8 mouse cellular contexts compared by ENCODE assay signal in genomic region chr2:3713212-3713681, GRCm38 (mm10).
A peak's percentile ranks its signal among the peaks of the same experiment; 100 is the strongest.
DNase-seq lines count a peak whose midpoint lies in the region; ATAC-seq and TF ChIP-seq lines count a peak whose summit lies in the region.

No protein-coding gene starts in this region.

- TF ChIP-seq POLR2A in limb, embryonic 14.5 days (IDR thresholded peaks at IDR 0.05; ENCODE audit: borderline replicate concordance, extremely low read depth, insufficient read depth, insufficient read length) = 0 out of 2 replicates have a peak, but pooled peaks have one; percentile 60
- TF ChIP-seq POLR2A in spleen, adult 2 months (IDR thresholded peaks at IDR 0.05; ENCODE audit: low read depth, low read length) = peak; percentile 95

- ATAC-seq in erythroblast, adult 5-6 weeks (replicated peaks; ENCODE audit: low FRiP score, poor library complexity, severe bottlenecking) = peak; percentile 79
- peak; percentile 95 for ATAC-seq in kidney, embryonic 14.5 days (ENCODE audit: low FRiP score, low TSS enrichment)
- peak; percentile 93 for ATAC-seq in limb, embryonic 14.5 days (ENCODE audit: low FRiP score, low read depth)
- peak; percentile 90 for ATAC-seq in midbrain, embryonic 16.5 days

- H3K36me3 ChIP-seq in heart, embryonic 10.5 days = no peaks in the 10 kb centered on the region
- no peaks in the 10 kb centered on the region for H3K36me3 ChIP-seq in kidney, embryonic 14.5 days (ENCODE audit: control insufficient read depth, insufficient read depth, low read length)
- no peaks in the 10 kb centered on the region for H3K36me3 ChIP-seq in limb, embryonic 14.5 days (ENCODE audit: control insufficient read depth, insufficient read depth, low read length)
- H3K36me3 ChIP-seq in midbrain, embryonic 16.5 days (ENCODE audit: control insufficient read depth, insufficient read depth, low read length) = no peaks in the 10 kb centered on the region
- H3K36me3 ChIP-seq in spleen, adult 2 months (ENCODE audit: control insufficient read depth, insufficient read depth, low read length) = no peaks in the 10 kb centered on the region

- peaks cover 13% of the 10 kb centered on the region; the same call in 1 of the 2 replicates for H3K27me3 ChIP-seq in heart, embryonic 10.5 days (ENCODE audit: insufficient read depth, poor library complexity, severe bottlenecking)
- H3K27me3 ChIP-seq in kidney, embryonic 14.5 days (ENCODE audit: control insufficient read depth, insufficient read depth, low read length) = no peaks in the 10 kb centered on the region
- H3K27me3 ChIP-seq in limb, embryonic 14.5 days (ENCODE audit: control insufficient read depth, insufficient read depth, low read length) = no peaks in the 10 kb centered on the region
- no peaks in the 10 kb centered on the region for H3K27me3 ChIP-seq in midbrain, embryonic 16.5 days (ENCODE audit: control insufficient read depth, insufficient read depth, low read depth, low read length)
- no peaks in the 10 kb centered on the region for H3K27me3 ChIP-seq in spleen, adult 2 months (ENCODE audit: control insufficient read depth, insufficient read depth, low read length)

- TF ChIP-seq CTCF in spleen, adult 2 months (IDR thresholded peaks at IDR 0.05; ENCODE audit: extremely low read depth, insufficient read depth, insufficient read length, insufficient replicate concordance) = no peak

- peak overlapping the region; percentile 81 for H3K9ac ChIP-seq in kidney, embryonic 14.5 days (ENCODE audit: low read depth, low read length)
- H3K9ac ChIP-seq in limb, embryonic 14.5 days (ENCODE audit: low read depth, low read length, severe bottlenecking) = peak overlapping the region; percentile 93
- peak overlapping the region; percentile 98 for H3K9ac ChIP-seq in midbrain, embryonic 16.5 days (ENCODE audit: low read depth, low read length)

- peak overlapping the region; percentile 68 for H3K4me2 ChIP-seq in kidney, embryonic 14.5 days (replicated peaks; ENCODE audit: low read depth, low read length)
- H3K4me2 ChIP-seq in limb, embryonic 14.5 days (replicated peaks; ENCODE audit: low read depth, low read length, severe bottlenecking) = peak overlapping the region; percentile 84
- H3K4me2 ChIP-seq in midbrain, embryonic 16.5 days (ENCODE audit: low read length) = peak overlapping the region; percentile 89

- peak overlapping the region; percentile 91 for H3K27ac ChIP-seq in heart, embryonic 10.5 days
- H3K27ac ChIP-seq in kidney, embryonic 14.5 days (ENCODE audit: low read depth, low read length) = peak overlapping the region; percentile 73
- peak overlapping the region; percentile 80 for H3K27ac ChIP-seq in limb, embryonic 14.5 days (replicated peaks; ENCODE audit: low read depth, low read length)
- peak overlapping the region; percentile 78 for H3K27ac ChIP-seq in midbrain, embryonic 16.5 days (ENCODE audit: low read length)
- peak overlapping the region; percentile 92 for H3K27ac ChIP-seq in spleen, adult 2 months (ENCODE audit: insufficient read depth, low read length)

- no peaks in the 10 kb centered on the region for H3K9me3 ChIP-seq in heart, embryonic 10.5 days
- no peaks in the 10 kb centered on the region for H3K9me3 ChIP-seq in kidney, embryonic 14.5 days (ENCODE audit: control insufficient read depth, low read length)
- H3K9me3 ChIP-seq in limb, embryonic 14.5 days (ENCODE audit: control insufficient read depth, low read length) = no peaks in the 10 kb centered on the region
- no peaks in the 10 kb centered on the region for H3K9me3 ChIP-seq in midbrain, embryonic 16.5 days (replicated peaks; ENCODE audit: control insufficient read depth, low read length, poor library complexity, severe bottlenecking)

- H3K4me3 ChIP-seq in heart, embryonic 10.5 days = peak overlapping the region; percentile 76
- peak overlapping the region; percentile 82 for H3K4me3 ChIP-seq in kidney, embryonic 14.5 days (ENCODE audit: low read length)
- peak overlapping the region; percentile 74 for H3K4me3 ChIP-seq in limb, embryonic 14.5 days (replicated peaks; ENCODE audit: low read length)
- peak overlapping the region; percentile 97 for H3K4me3 ChIP-seq in midbrain, embryonic 16.5 days (ENCODE audit: low read depth, low read length)
- H3K4me3 ChIP-seq in spleen, adult 2 months (ENCODE audit: extremely low read depth, insufficient read depth, insufficient read length) = peak overlapping the region; percentile 75

- DNase-seq in A20 (ENCODE audit: low read depth, low spot score) = peak; percentile 95
- peak; percentile 86 for DNase-seq in brain, adult 2 months (ENCODE audit: low read depth, low spot score)
- peak; percentile 97 for DNase-seq in heart, embryonic 10.5 days (ENCODE audit: low spot score)
- DNase-seq in limb, embryonic 14.5 days (ENCODE audit: low spot score) = peak; percentile 95
- DNase-seq in spleen, adult 2 months (ENCODE audit: low read depth in 1 of 2, low spot score in 2 of 2) = peak; percentile 85 to 97

- 1% methylated on average over 41 of the region's 41 CpGs for WGBS in heart, embryonic 10.5 days
- 1% methylated on average over 41 of the region's 41 CpGs for whole genome bisulfite sequencing in kidney, embryonic 14.5 days
- under 1% methylated on average over 26 of the region's 41 CpGs for WGBS in limb, embryonic 14.5 days
- WGBS in midbrain, embryonic 16.5 days = 0% methylated on average over 33 of the region's 41 CpGs
- under 1% methylated on average over 41 of the region's 41 CpGs for WGBS in spleen, adult 2 months

- peaks cover 13% of the 10 kb centered on the region for H3K4me1 ChIP-seq in heart, embryonic 10.5 days
- peaks cover 11% of the 10 kb centered on the region for H3K4me1 ChIP-seq in kidney, embryonic 14.5 days (ENCODE audit: control insufficient read depth, insufficient read depth, low read length)
- peaks cover 11% of the 10 kb centered on the region for H3K4me1 ChIP-seq in limb, embryonic 14.5 days (ENCODE audit: control insufficient read depth, insufficient read depth, low read length)
- H3K4me1 ChIP-seq in midbrain, embryonic 16.5 days (ENCODE audit: control insufficient read depth, insufficient read depth, low read length) = peaks cover 21% of the 10 kb centered on the region
- peaks cover 15% of the 10 kb centered on the region for H3K4me1 ChIP-seq in spleen, adult 2 months (ENCODE audit: control insufficient read depth, insufficient read depth, insufficient read length)

Comparison
In these comparisons a context has a peak if more than half of its experiments do, and no peak if none do; other contexts are left out.
1. Peak in every context shown above with its lines: DNase-seq, ATAC-seq, H3K4me3 ChIP-seq and H3K27ac ChIP-seq.